18 mouse cellular contexts compared by ENCODE assay signal in the genomic region with DNA sequence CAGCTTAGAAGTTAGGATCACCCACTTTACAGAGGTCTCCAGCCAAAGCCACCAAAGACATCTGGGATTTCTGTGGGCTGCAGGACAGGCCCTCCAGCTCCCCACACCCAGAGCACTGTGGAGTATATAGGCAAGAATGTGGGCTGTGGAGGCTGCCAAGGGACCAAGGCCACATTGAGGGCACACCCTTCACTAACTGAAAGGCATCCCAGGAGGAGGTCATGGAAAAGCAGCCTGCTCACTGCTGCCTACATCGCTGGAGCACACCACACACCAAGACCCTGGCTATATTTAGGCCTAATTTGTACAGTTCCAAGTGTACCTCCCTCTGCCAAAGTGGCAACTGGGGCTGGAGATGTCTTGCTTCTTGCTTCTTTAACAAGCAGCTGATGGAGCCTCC.
DNase-seq lines count a peak whose midpoint lies in the region; ATAC-seq lines count a peak whose summit lies in the region.
"Had no signal": no experiment of that assay in that cellular context is flagged by ENCODE, and none has a peak within 500 bp of the region (broad histone marks: within the 10 kb centered on the region; RNA-seq: fewer than 3 reads in every experiment).

No protein-coding gene starts in this region.

- no peaks in the 10 kb centered on the region for H3K36me3 ChIP-seq in embryonic facial prominence, embryonic 15.5 days
- no peaks in the 10 kb centered on the region for H3K36me3 ChIP-seq in heart, embryonic 16.5 days (ENCODE audit: control insufficient read depth, insufficient read depth)
- no peaks in the 10 kb centered on the region for H3K36me3 ChIP-seq in neural tube, embryonic 15.5 days
- H3K36me3 ChIP-seq: hindbrain, embryonic 10.5 days; kidney, embryonic 15.5 days; stomach, embryonic 15.5 days had no signal

- H3K9ac ChIP-seq in embryonic facial prominence, embryonic 15.5 days = no peak overlapping the region
- 0 out of 2 replicates have a peak overlapping the region, but pooled peaks have one; percentile 38 for H3K9ac ChIP-seq in heart, embryonic 16.5 days (ENCODE audit: low read length)
- H3K9ac ChIP-seq in neural tube, embryonic 15.5 days (replicated peaks) = no peak overlapping the region
- H3K9ac ChIP-seq: kidney, embryonic 15.5 days; stomach, embryonic 15.5 days had no signal

- no peaks in the 10 kb centered on the region for H3K27me3 ChIP-seq in embryonic facial prominence, embryonic 15.5 days
- no peaks in the 10 kb centered on the region for H3K27me3 ChIP-seq in heart, embryonic 16.5 days (ENCODE audit: control insufficient read depth, insufficient read depth, low read length)
- H3K27me3 ChIP-seq in neural tube, embryonic 15.5 days (replicated peaks) = no peaks in the 10 kb centered on the region; the same call in 1 of the 2 replicates
- H3K27me3 ChIP-seq: stomach, embryonic 15.5 days had no signal

- intact Hi-C loops in left cerebral cortex, postnatal 25 days (cut with DNase I) = no loop called here

- peaks cover 18% of the 10 kb centered on the region; the same call in 1 of the 2 replicates for H3K4me1 ChIP-seq in embryonic facial prominence, embryonic 15.5 days
- peaks cover 19% of the 10 kb centered on the region for H3K4me1 ChIP-seq in heart, embryonic 16.5 days (ENCODE audit: control insufficient read depth, insufficient read depth, low read length)
- no peaks in the 10 kb centered on the region for H3K4me1 ChIP-seq in neural tube, embryonic 15.5 days
- H3K4me1 ChIP-seq: kidney, embryonic 15.5 days; stomach, embryonic 15.5 days had no signal

- 41% methylated on average over 1 of the region's 1 CpGs for WGBS in embryonic facial prominence, embryonic 15.5 days
- WGBS in heart, embryonic 16.5 days = 42% methylated on average over 1 of the region's 1 CpGs
- WGBS in neural tube, embryonic 15.5 days = 86% methylated on average over 1 of the region's 1 CpGs

- H3K4me3 ChIP-seq in embryonic facial prominence, embryonic 15.5 days (replicated peaks) = no peak overlapping the region
- no peak overlapping the region for H3K4me3 ChIP-seq in heart, embryonic 16.5 days (ENCODE audit: low read length)
- no peak overlapping the region for H3K4me3 ChIP-seq in neural tube, embryonic 15.5 days (replicated peaks)
- H3K4me3 ChIP-seq: hindbrain, embryonic 10.5 days; kidney, embryonic 15.5 days; layer of hippocampus, adult 2 months; stomach, embryonic 15.5 days had no signal

- peak; percentile 46 for DNase-seq in adrenal gland, adult 8-10 months
- DNase-seq in adrenal gland, postnatal 4 days (ENCODE audit: low spot score in 2 of 2) = no peak
- DNase-seq in 3134 (ENCODE audit: extremely low read depth, insufficient read length, low spot score) = peak; percentile 30
- DNase-seq in left cerebral cortex, postnatal 25 days (ENCODE audit: low spot score in 2 of 2) = no peak
- DNase-seq in right cerebral cortex, postnatal 14 days = no peak
- DNase-seq: B cell, adult 2 months; cerebellum, adult 2 months; embryo, embryonic 11 days; thymus, postnatal 36 days had no signal

- ATAC-seq in embryonic facial prominence, embryonic 15.5 days (ENCODE audit: insufficient number of reproducible peaks, low FRiP score, low TSS enrichment, low read depth) = peak; percentile 86
- peak; percentile 87 for ATAC-seq in heart, embryonic 16.5 days (replicated peaks; ENCODE audit: extremely low read depth, insufficient read depth, low FRiP score)
- no peak for ATAC-seq in neural tube, embryonic 15.5 days (ENCODE audit: low FRiP score)
- ATAC-seq: inflammation-experienced regulatory T-cells, adult 6 months had no signal

- no peaks in the 10 kb centered on the region for H3K9me3 ChIP-seq in embryonic facial prominence, embryonic 15.5 days (replicated peaks)
- H3K9me3 ChIP-seq in heart, embryonic 16.5 days (replicated peaks; ENCODE audit: control insufficient read depth, low read length) = 0 out of 2 replicates have a peak, but pooled peaks cover 2% of the 10 kb centered on the region
- no peaks in the 10 kb centered on the region for H3K9me3 ChIP-seq in neural tube, embryonic 15.5 days (replicated peaks)
- H3K9me3 ChIP-seq: hindbrain, embryonic 10.5 days; kidney, embryonic 15.5 days; stomach, embryonic 15.5 days had no signal

- H3K27ac ChIP-seq in embryonic facial prominence, embryonic 15.5 days (replicated peaks) = peak overlapping the region; percentile 56
- peak overlapping the region; percentile 89 for H3K27ac ChIP-seq in heart, embryonic 16.5 days (ENCODE audit: low read length)
- H3K27ac ChIP-seq in neural tube, embryonic 15.5 days (replicated peaks) = no peak overlapping the region
- H3K27ac ChIP-seq: hindbrain, embryonic 10.5 days; kidney, embryonic 15.5 days; layer of hippocampus, adult 2 months; stomach, embryonic 15.5 days had no signal

- H3K4me2 ChIP-seq in embryonic facial prominence, embryonic 15.5 days (replicated peaks) = no peak overlapping the region
- H3K4me2 ChIP-seq in heart, embryonic 16.5 days (ENCODE audit: low read depth, low read length) = no peak overlapping the region
- no peak overlapping the region for H3K4me2 ChIP-seq in neural tube, embryonic 15.5 days
- H3K4me2 ChIP-seq: kidney, embryonic 15.5 days; liver, embryonic 11.5 days; stomach, embryonic 15.5 days had no signal

Comparison
In these comparisons a context has a peak if more than half of its experiments do, and no peak if none do; other contexts are left out.
1. DNase-seq: peak in adrenal gland, adult 8-10 months (single experiment) and 3134 (single experiment); none in adrenal gland, postnatal 4 days (0 of 2), left cerebral cortex, postnatal 25 days (0 of 2) and right cerebral cortex, postnatal 14 days (single experiment).